Mouse (Mus musculus): ENCODE measurements around the gene Abcb9. TPM values are rescaled to one million over a fixed set of nuclear protein-coding genes. Genes with fewer than 3 reads are reported as not detected.
"Not testable (repeated sequence)": the region's sequence is repeated elsewhere in the genome, so short reads cannot be mapped to it uniquely, and the experiment has no call there.

Abcb9 gene
- polyA plus RNA-seq, 1 experiment from 2014 or later: 8.1 TPM

- H3K9me3 ChIP-seq: no peaks in the 10 kb centered on the region
- 84% methylated on average over 13 of the region's 13 CpGs for WGBS
- H3K36me3 ChIP-seq: no peaks in the 10 kb centered on the region
- no peak overlapping the region for H3K9ac ChIP-seq
- H3K4me1 ChIP-seq (replicated peaks): peaks cover 42% of the 10 kb centered on the region
- no peak overlapping the region for H3K27ac ChIP-seq (replicated peaks)
- H3K4me3 ChIP-seq: no peak overlapping the region
- H3K27me3 ChIP-seq: peaks cover 3% of the 10 kb centered on the region; the same call in 1 of the 2 replicates
- H3K4me2 ChIP-seq: no peak overlapping the region
- no peak for ATAC-seq (ENCODE audit: low read depth)
Measured at GRCm38 (mm10) chr5:124077241-124077640, 18.4 kb downstream of the Abcb9 start.

- WGBS: 54% methylated on average over 9 of the region's 9 CpGs
- no peak for ATAC-seq (ENCODE audit: low read depth)
- H3K9me3 ChIP-seq: no peaks in the 10 kb centered on the region
- H3K9ac ChIP-seq: no peak overlapping the region
- peaks cover 3% of the 10 kb centered on the region; the same call in 1 of the 2 replicates for H3K27me3 ChIP-seq
- H3K4me3 ChIP-seq: no peak overlapping the region
- no peaks in the 10 kb centered on the region for H3K36me3 ChIP-seq
- H3K4me1 ChIP-seq (replicated peaks): peaks cover 47% of the 10 kb centered on the region
- H3K27ac ChIP-seq (replicated peaks): no peak overlapping the region
- no peak overlapping the region for H3K4me2 ChIP-seq
Measured at GRCm38 (mm10) chr5:124076559-124076958, 19.0 kb downstream of the Abcb9 start.

- H3K27ac ChIP-seq (replicated peaks): no peak overlapping the region
- no peaks in the 10 kb centered on the region for H3K36me3 ChIP-seq
- H3K27me3 ChIP-seq: peaks cover 3% of the 10 kb centered on the region; the same call in 1 of the 2 replicates
- WGBS: 73% methylated on average over 9 of the region's 9 CpGs
- no peak for ATAC-seq (ENCODE audit: low read depth)
- no peak overlapping the region for H3K4me2 ChIP-seq
- H3K4me3 ChIP-seq: no peak overlapping the region
- H3K9me3 ChIP-seq: no peaks in the 10 kb centered on the region
- H3K9ac ChIP-seq: no peak overlapping the region
- H3K4me1 ChIP-seq (replicated peaks): peaks cover 47% of the 10 kb centered on the region
Measured at GRCm38 (mm10) chr5:124075716-124076115, 19.9 kb downstream of the Abcb9 start.

GRCm38 (mm10) chr5:124074845-124075307 lies 20.7 kb downstream of the Abcb9 start:
- no peak overlapping the region for H3K27ac ChIP-seq (replicated peaks)
- no peak overlapping the region for H3K9ac ChIP-seq
- WGBS: 67% methylated on average over 10 of the region's 10 CpGs
- H3K36me3 ChIP-seq: no peaks in the 10 kb centered on the region
- ATAC-seq (ENCODE audit: low read depth): no peak
- no peaks in the 10 kb centered on the region for H3K9me3 ChIP-seq
- no peak overlapping the region for H3K4me2 ChIP-seq
- peaks cover 43% of the 10 kb centered on the region for H3K4me1 ChIP-seq (replicated peaks)
- H3K27me3 ChIP-seq: peaks cover 3% of the 10 kb centered on the region; the same call in 1 of the 2 replicates
- H3K4me3 ChIP-seq: no peak overlapping the region

GRCm38 (mm10) chr5:124073682-124074081 lies 21.9 kb downstream of the Abcb9 start:
- no peak for ATAC-seq (ENCODE audit: low read depth)
- Histone ChIP-seq H3K27me3 (peaks cover 3% of the 10 kb centered on the region; the same call in 1 of the 2 replicates), H3K27ac (replicated peaks) (no peak overlapping the region), H3K9me3 (no peaks in the 10 kb centered on the region), H3K9ac (no peak overlapping the region), H3K4me1 (replicated peaks) (peaks cover 32% of the 10 kb centered on the region), H3K4me2 (no peak overlapping the region), H3K4me3 (no peak overlapping the region), H3K36me3 (no peaks in the 10 kb centered on the region)
- 63% methylated on average over 9 of the region's 9 CpGs for WGBS

GRCm38 (mm10) chr5:124069657-124070056 lies 25.9 kb downstream of the Abcb9 start:
- no peak overlapping the region for H3K4me3 ChIP-seq
- no peak overlapping the region for H3K27ac ChIP-seq (replicated peaks)
- ATAC-seq (ENCODE audit: low read depth): no peak
- no peaks in the 10 kb centered on the region for H3K9me3 ChIP-seq
- 80% methylated on average over 3 of the region's 3 CpGs for WGBS
- 0 out of 2 replicates have a peak, but pooled peaks cover 6% of the 10 kb centered on the region for H3K36me3 ChIP-seq
- no peak overlapping the region for H3K4me2 ChIP-seq
- H3K27me3 ChIP-seq: no peaks in the 10 kb centered on the region
- no peak overlapping the region for H3K9ac ChIP-seq
- H3K4me1 ChIP-seq (replicated peaks): peaks cover 11% of the 10 kb centered on the region

- ATAC-seq (ENCODE audit: low read depth): no peak
- WGBS: 74% methylated on average over 12 of the region's 12 CpGs
Measured at GRCm38 (mm10) chr5:124062037-124062824, 33.4 kb downstream of the Abcb9 start.

GRCm38 (mm10) chr5:124059677-124060076 lies 35.9 kb downstream of the Abcb9 start:
- H3K4me2 ChIP-seq: no peak overlapping the region
- H3K27ac ChIP-seq (replicated peaks): no peak overlapping the region
- WGBS: 70% methylated on average over 5 of the region's 5 CpGs
- H3K36me3 ChIP-seq: no peaks in the 10 kb centered on the region
- no peaks in the 10 kb centered on the region for H3K9me3 ChIP-seq
- H3K4me1 ChIP-seq (replicated peaks): peaks cover 16% of the 10 kb centered on the region
- ATAC-seq (ENCODE audit: low read depth): no peak
- H3K4me3 ChIP-seq: no peak overlapping the region
- no peak overlapping the region for H3K9ac ChIP-seq
- H3K27me3 ChIP-seq: no peaks in the 10 kb centered on the region

More at GRCm38 (mm10) chr5:124062037-124062824, 33.4 kb downstream of the Abcb9 start:
- no peaks in the 10 kb centered on the region for H3K9me3 ChIP-seq
- peaks cover 16% of the 10 kb centered on the region for H3K4me1 ChIP-seq (replicated peaks)
- H3K4me3 ChIP-seq: no peak overlapping the region
- H3K27ac ChIP-seq (replicated peaks): no peak overlapping the region
- no peak overlapping the region for H3K9ac ChIP-seq
- 0 out of 2 replicates have a peak, but pooled peaks cover 6% of the 10 kb centered on the region for H3K36me3 ChIP-seq
- no peaks in the 10 kb centered on the region for H3K27me3 ChIP-seq
- H3K4me2 ChIP-seq: no peak overlapping the region

- H3K9ac ChIP-seq: no peak overlapping the region
- H3K4me3 ChIP-seq: no peak overlapping the region
- H3K9me3 ChIP-seq: no peaks in the 10 kb centered on the region
- no peaks in the 10 kb centered on the region for H3K27me3 ChIP-seq
- peaks cover 16% of the 10 kb centered on the region for H3K4me1 ChIP-seq (replicated peaks)
- H3K36me3 ChIP-seq: no peaks in the 10 kb centered on the region
- WGBS: 53% methylated on average over 7 of the region's 7 CpGs
- H3K4me2 ChIP-seq: no peak overlapping the region
- H3K27ac ChIP-seq (replicated peaks): no peak overlapping the region
- no peak for ATAC-seq (ENCODE audit: low read depth)
Measured at GRCm38 (mm10) chr5:124058749-124059148, 36.8 kb downstream of the Abcb9 start.

GRCm38 (mm10) chr5:124056956-124057355 lies 38.6 kb downstream of the Abcb9 start:
- WGBS: 38% methylated on average over 4 of the region's 4 CpGs

GRCm38 (mm10) chr5:124056219-124056618 lies 39.4 kb downstream of the Abcb9 start:
- no peak for ATAC-seq (ENCODE audit: low read depth)
- no peak overlapping the region for H3K9ac ChIP-seq
- H3K27me3 ChIP-seq: no peaks in the 10 kb centered on the region
- H3K27ac ChIP-seq (replicated peaks): no peak overlapping the region
- H3K4me2 ChIP-seq: no peak overlapping the region
- no peaks in the 10 kb centered on the region for H3K9me3 ChIP-seq
- peaks cover 3% of the 10 kb centered on the region; the same call in 1 of the 2 replicates for H3K4me1 ChIP-seq (replicated peaks)
- H3K4me3 ChIP-seq: no peak overlapping the region
- WGBS: 97% methylated on average over 1 of the region's 1 CpGs
- no peaks in the 10 kb centered on the region for H3K36me3 ChIP-seq

More at GRCm38 (mm10) chr5:124056956-124057355, 38.6 kb downstream of the Abcb9 start:
- Histone ChIP-seq H3K9ac (no peak overlapping the region), H3K4me2 (no peak overlapping the region), H3K4me1 (replicated peaks) (peaks cover 8% of the 10 kb centered on the region; the same call in 1 of the 2 replicates), H3K27me3 (no peaks in the 10 kb centered on the region), H3K4me3 (no peak overlapping the region), H3K36me3 (no peaks in the 10 kb centered on the region), H3K27ac (replicated peaks) (no peak overlapping the region), H3K9me3 (no peaks in the 10 kb centered on the region)
- no peak for ATAC-seq (ENCODE audit: low read depth)

GRCm38 (mm10) chr5:124052641-124053040 lies 43.0 kb downstream of the Abcb9 start:
- peaks cover 14% of the 10 kb centered on the region for H3K4me1 ChIP-seq (replicated peaks)
- H3K27ac ChIP-seq (replicated peaks); H3K4me3 ChIP-seq; H3K9me3 ChIP-seq; H3K9ac ChIP-seq; H3K36me3 ChIP-seq; H3K4me2 ChIP-seq; H3K27me3 ChIP-seq; ATAC-seq (ENCODE audit: low read depth): not testable (repeated sequence)
- 95% methylated on average over 7 of the region's 7 CpGs for WGBS

Measured in neural tube, embryonic 13.5 days (tissue).